Mouse (Mus musculus) stomach, postnatal 0 days (tissue): ENCODE results near the gene Lce3c. TPM values are rescaled to one million over a fixed set of nuclear protein-coding genes. Genes with fewer than 3 reads are reported as not detected.

Source experiments
- ATAC-seq: fragments of 200-750 bp; cut with Nextera tagmentation; 2 replicates; pipeline ENCODE4 v1.8.0; 2017; ENCODE audit not compliant: low FRiP score, low TSS enrichment
- DNase-seq: peaks from one replicate; pipeline ENCODE4 v3.0.0-alpha.2; 2016; ENCODE audit warnings: low spot score
- H3K27ac ChIP-seq: fragments of 300-500 bp; sonication (generic); replicated peaks from 2 replicates; pipeline ENCODE4 v1.5.1; 2014; ENCODE audit warnings: mild to moderate bottlenecking, control low read depth
- H3K27me3 ChIP-seq: fragments of 300-500 bp; sonication (generic); 2 replicates; pipeline ENCODE4 v1.6.1; 2014; ENCODE audit warnings: low read length; ENCODE audit not compliant: control insufficient read depth, insufficient read depth
- H3K36me3 ChIP-seq: fragments of 300-500 bp; sonication (generic); 2 replicates; pipeline ENCODE4 v1.6.1; 2014; ENCODE audit warnings: low read length, mixed read lengths; ENCODE audit not compliant: control insufficient read depth, insufficient read depth
- H3K4me1 ChIP-seq: fragments of 300-500 bp; sonication (generic); replicated peaks from 2 replicates; pipeline ENCODE4 v1.6.1; 2014; ENCODE audit warnings: antibody characterized with exemption; ENCODE audit not compliant: control insufficient read depth, insufficient read depth
- H3K4me2 ChIP-seq: fragments of 300-500 bp; sonication (generic); replicated peaks from 2 replicates; pipeline ENCODE4 v1.6.1; 2014; ENCODE audit warnings: low read depth, mild to moderate bottlenecking, control low read depth, moderate library complexity
- H3K4me3 ChIP-seq: fragments of 300-500 bp; sonication (generic); 2 replicates; pipeline ENCODE4 v1.5.1; 2014; ENCODE audit warnings: low read depth, low read length, control low read depth
- H3K9ac ChIP-seq: fragments of 300-500 bp; sonication (generic); 2 replicates; pipeline ENCODE4 v1.6.1; 2014; ENCODE audit warnings: mild to moderate bottlenecking, low read length, control low read depth, mixed read lengths
- H3K9me3 ChIP-seq: fragments of 300-500 bp; sonication (generic); 2 replicates; pipeline ENCODE4 v1.6.1; 2016; ENCODE audit warnings: low read length; ENCODE audit not compliant: control insufficient read depth
- CTCF ChIP-seq: IDR thresholded peaks from 2 replicates; pipeline ENCODE4 v1.5.1; 2016; ENCODE audit warnings: antibody characterized with exemption, low read depth, mild to moderate bottlenecking, moderate library complexity
- EP300 ChIP-seq: optimal IDR thresholded peaks from 2 replicates; pipeline ENCODE3; 2016; ENCODE audit warnings: antibody characterized with exemption
- polyA plus RNA-seq: library from polyadenylated mRNA; unstranded; fragments of >200 nt; fragmentation: Nextera tagmentation; extraction: Ambion mirVana; gene quantifications from 2 replicates; pipeline ENCODE4 v1.2.1, GENCODE M21; 2015

Lce3c gene
- polyA plus RNA-seq, 1 experiment from 2014 or later = 1,491 TPM

DNA sequence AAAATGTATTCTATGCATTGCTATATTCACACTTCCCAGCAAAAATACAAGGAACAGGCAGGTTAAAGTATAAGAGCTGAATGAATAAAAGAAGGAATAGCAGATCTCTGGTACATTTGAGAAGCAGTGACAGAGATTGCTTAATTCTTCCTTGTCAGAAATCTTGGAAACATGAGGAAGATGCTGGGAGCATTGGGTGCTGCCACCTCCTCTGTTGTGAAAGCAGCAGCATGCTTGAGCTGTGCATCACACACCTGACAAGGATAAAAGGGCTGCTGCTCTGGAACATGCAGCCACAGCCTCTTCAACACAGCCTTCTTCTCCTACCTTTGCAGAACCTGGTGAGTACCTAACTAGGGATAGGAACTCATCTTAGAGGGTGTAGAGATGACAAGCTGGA is 47.6 kb downstream of the Lce3c start, which contains the start of gene Lce3f:
TSS of gene Lce3f (plus strand) at position 301 of the 400 bp plus-strand sequence.
- H3K4me3 ChIP-seq = no peak within 1 kb of the TSS
- H3K4me1 ChIP-seq = no peaks in the 10 kb centered on the region
- H3K27ac ChIP-seq = no peak within 1 kb of the TSS
- no peak within 1 kb of the TSS for H3K9ac ChIP-seq
- H3K27me3 ChIP-seq = no peaks in the 10 kb centered on the region
- no peaks in the 10 kb centered on the region for H3K9me3 ChIP-seq
- H3K4me2 ChIP-seq = no peak within 1 kb of the TSS
- no peak for ATAC-seq
- H3K36me3 ChIP-seq = no peaks in the 10 kb centered on the region
- DNase-seq = no peak
- no peak for TF ChIP-seq EP300
- no peak for TF ChIP-seq CTCF

Other genes with a start within 250 kb of the Lce3c start
- 326 and 341 TPM in 2 replicates for gene Lce1e, start 235.4 kb upstream of the Lce3c start, polyA plus RNA-seq
- gene Lce1f, start 224.1 kb upstream of the Lce3c start, polyA plus RNA-seq = 468 and 478 TPM in 2 replicates
- gene Gm38119, start 205.4 kb upstream of the Lce3c start, polyA plus RNA-seq = 11.4 and 14.1 TPM in 2 replicates
- gene Lce1g, start 192.1 kb upstream of the Lce3c start, polyA plus RNA-seq = 307 and 309 TPM in 2 replicates
- gene Lce1h, start 179.4 kb upstream of the Lce3c start, polyA plus RNA-seq = 249 and 251 TPM in 2 replicates
- gene Lce1i, start 165.6 kb upstream of the Lce3c start, polyA plus RNA-seq = 369 and 377 TPM in 2 replicates
- 175 and 184 TPM in 2 replicates for gene Lce1j, start 154.0 kb upstream of the Lce3c start, polyA plus RNA-seq
- 86.3 and 98.5 TPM in 2 replicates for gene Lce1k, start 136.6 kb upstream of the Lce3c start, polyA plus RNA-seq
- 108 and 133 TPM in 2 replicates for gene Kprp, start 117.2 kb upstream of the Lce3c start, polyA plus RNA-seq
- gene Lce1l, start 93.2 kb upstream of the Lce3c start, polyA plus RNA-seq = 247 and 250 TPM in 2 replicates
- gene 2310050C09Rik, start 74.3 kb upstream of the Lce3c start, polyA plus RNA-seq = 30.7 and 33.6 TPM in 2 replicates
- gene Lce3a, start 18.3 kb upstream of the Lce3c start, polyA plus RNA-seq = 1,230 and 1,305 TPM in 2 replicates
- 847 and 849 TPM in 2 replicates for gene Lce3b, start 11.5 kb upstream of the Lce3c start, polyA plus RNA-seq
- 246 and 293 TPM in 2 replicates for gene Lce3d, start 12.9 kb downstream of the Lce3c start, polyA plus RNA-seq
- gene Lce3e, start 22.6 kb downstream of the Lce3c start, polyA plus RNA-seq = 1,443 and 1,461 TPM in 2 replicates
- gene Lce3f, start 47.7 kb downstream of the Lce3c start, polyA plus RNA-seq = 3,312 and 3,341 TPM in 2 replicates
- gene Crct1, start 71.2 kb downstream of the Lce3c start, polyA plus RNA-seq = 1,801 and 2,041 TPM in 2 replicates
- 356 and 376 TPM in 2 replicates for gene Lce1m, start 74.6 kb downstream of the Lce3c start, polyA plus RNA-seq
- 0.05 and 0.08 TPM in 2 replicates for gene Gm4858, start 124.3 kb downstream of the Lce3c start, polyA plus RNA-seq
- 3.3 and 3.7 TPM in 2 replicates for gene Crnn, start 200.3 kb downstream of the Lce3c start, polyA plus RNA-seq